Mouse (Mus musculus) heart, postnatal 0 days (tissue): ENCODE results near the gene Ubr7.

Experiments
- CTCF ChIP-seq: IDR thresholded peaks from 2 replicates; pipeline ENCODE4 v1.5.1; 2016; ENCODE audit warnings: antibody characterized with exemption, control low read depth, low read depth
- EP300 ChIP-seq: IDR thresholded peaks from 2 replicates; pipeline ENCODE4 v1.6.1; 2016; ENCODE audit warnings: antibody characterized with exemption, low read depth

GRCm38 (mm10) chr12:102744839-102745238 is 12.9 kb upstream of the Ubr7 start:
- TF ChIP-seq CTCF (no peak), EP300 (no peak)
